Mouse (Mus musculus) Patski (cell line): ENCODE results near the gene Tmem72. TPM values are rescaled to one million over a fixed set of nuclear protein-coding genes. Genes with fewer than 3 reads are reported as not detected.

Experiments
- ATAC-seq: fragments of 100-300 bp; one replicate; pipeline ENCODE4 v1.8.0; 2021
- CTCF ChIA-PET: fragments of 350-600 bp; sonication (Branson Sonifier 250); formaldehyde crosslinking; loops from one replicate; lab custom pipeline; 2022; ENCODE audit warnings: inconsistent platforms; lab: Charles Lee
- POLR2A ChIA-PET: fragments of 350-600 bp; sonication (Branson Sonifier 250); formaldehyde crosslinking; loops from one replicate; lab custom pipeline; 2022; ENCODE audit warnings: antibody characterized with exemption, inconsistent platforms; lab: Charles Lee
- DNase-seq: peaks from one replicate; pipeline ENCODE4 v3.0.0-alpha.2; 2011; ENCODE audit warnings: low read depth, low spot score
- H3K27me3 ChIP-seq: fragments of 371-371 bp; one replicate; pipeline ENCODE4 v1.5.1; 2021
- CTCF ChIP-seq: fragments of 100-300 bp; IDR thresholded peaks from one replicate; pipeline ENCODE4 v1.5.1; 2021
- in situ Hi-C: fragments of 300-500 bp; cut with MboI; formaldehyde crosslinking; loops from 3 replicates; pipeline ENCODE4 v1.11.1; 2018; ENCODE audit warnings: low pct_unique_long_range_greater_than_20kb, mixed read lengths
- polyA plus RNA-seq: library from polyadenylated mRNA; unstranded; gene quantifications from one replicate; pipeline ENCODE4 v1.2.3, GENCODE M21; 2021

Gene Tmem72
- 7.8 TPM for polyA plus RNA-seq

- ATAC-seq (peak; percentile 78), DNase-seq (peak; percentile 73)
- CTCF ChIA-PET, result interaction anchor here (1.3 to 2.2 kb wide), 4 partner anchors 10 to 1090 kb away, joined by 3 to 10 read pairs (median 6); no protein-coding TSS in a partner anchor
- no peaks in the 10 kb centered on the region for H3K27me3 ChIP-seq
- TF ChIP-seq CTCF, result no peak
- POLR2A ChIA-PET, result interaction anchor here (1.4 kb wide), 1 partner anchor 43 kb away, joined by 3 read pairs; no protein-coding TSS in a partner anchor
- in situ Hi-C loops, result no loop called here
These were observed at the start of gene Tmem72 for GRCm38 (mm10) chr6:116716666-116717065. Gene Tmem72 (minus strand): TSS chr6:116716913.

DNA sequence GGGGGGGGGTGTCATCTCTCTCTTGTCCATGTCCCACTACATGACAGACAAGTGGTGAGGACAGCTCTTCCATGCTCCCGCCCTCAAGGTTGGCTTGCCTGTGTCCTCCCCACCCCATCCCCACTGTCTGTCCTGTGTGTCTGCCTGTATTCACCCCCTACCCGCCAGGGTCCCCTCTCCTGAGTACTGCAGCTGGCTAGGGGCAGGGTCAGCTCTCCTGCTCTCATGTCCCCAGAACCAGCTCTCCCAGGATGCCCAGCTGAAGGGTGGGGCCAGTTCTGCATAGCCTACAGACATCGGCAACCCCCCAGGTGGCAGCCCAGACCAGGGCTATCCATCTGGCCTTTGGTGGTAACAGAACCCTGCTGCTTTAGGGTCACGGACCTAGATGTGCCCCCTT, 47.8 kb upstream of the Tmem72 start:
- ATAC-seq (no peak), DNase-seq (no peak)
- in situ Hi-C loops, result loop anchor here (25.0 kb wide), 1 partner anchor 848 kb away; no protein-coding TSS in a partner anchor
- no peak for TF ChIP-seq CTCF
- ChIA-PET CTCF (interaction anchor here (1.0 kb wide), 1 partner anchor 303 kb away, joined by 3 read pairs; no protein-coding TSS in a partner anchor), POLR2A (no interaction called here)
- H3K27me3 ChIP-seq, result no peaks in the 10 kb centered on the region

GRCm38 (mm10) chr6:116762333-116762732, 45.6 kb upstream of the Tmem72 start:
- in situ Hi-C loops, result loop anchor here (25.0 kb wide), 1 partner anchor 850 kb away; no protein-coding TSS in a partner anchor
- no peaks in the 10 kb centered on the region for H3K27me3 ChIP-seq
- no peak for ATAC-seq
- ChIA-PET CTCF (no interaction called here), POLR2A (no interaction called here)
- no peak for DNase-seq
- no peak for TF ChIP-seq CTCF

DNA sequence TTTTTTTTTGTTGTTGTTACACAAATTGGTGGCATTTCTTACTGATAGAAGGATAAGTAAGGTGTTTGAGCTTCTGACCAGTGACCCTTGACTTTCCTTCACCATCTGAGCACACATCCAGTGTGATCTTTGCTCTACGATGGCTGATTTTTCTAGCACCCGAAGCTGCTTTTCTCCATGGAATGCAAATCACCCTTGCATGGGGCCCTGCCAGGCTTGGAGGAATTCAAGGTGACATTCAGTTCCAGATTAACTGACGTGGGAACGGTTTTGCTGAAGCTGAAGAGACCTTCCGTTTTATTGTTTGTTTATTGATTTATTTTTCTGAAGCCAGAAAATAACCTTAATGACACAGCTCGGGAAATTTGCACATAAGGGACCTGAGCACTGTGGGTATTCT, 43.5 kb upstream of the Tmem72 start:
- no peaks in the 10 kb centered on the region for H3K27me3 ChIP-seq
- TF ChIP-seq CTCF, result no peak
- DNase-seq (no peak), ATAC-seq (no peak)
- CTCF ChIA-PET, result no interaction called here
- in situ Hi-C loops, result loop anchor here (25.0 kb wide), 1 partner anchor 852 kb away; no protein-coding TSS in a partner anchor
- POLR2A ChIA-PET, result interaction anchor here (1.3 kb wide), 1 partner anchor 43 kb away, joined by 3 read pairs; the partner anchor contains the start of gene Tmem72

DNA sequence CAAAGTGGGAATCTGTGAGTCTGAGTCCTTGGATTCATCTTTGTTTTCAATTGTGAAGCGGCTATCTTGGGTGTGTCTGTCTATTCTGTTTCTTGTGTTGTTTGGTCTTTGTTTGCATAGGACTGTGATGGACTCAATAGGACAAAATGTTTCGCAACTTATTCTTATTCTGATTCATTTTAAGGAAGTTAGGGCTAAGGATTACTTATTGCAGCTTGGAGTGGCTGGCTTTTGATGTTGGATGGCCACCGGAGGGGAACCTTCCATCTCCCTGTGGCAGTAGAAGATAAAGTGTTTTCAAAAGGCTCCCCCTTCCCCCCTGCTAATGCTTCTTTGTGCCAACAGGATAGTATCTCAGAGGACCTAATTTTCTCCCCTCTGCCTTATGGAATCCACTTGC, 39.7 kb upstream of the Tmem72 start:
- ChIA-PET POLR2A (no interaction called here), CTCF (interaction anchor here (1.1 kb wide), 1 partner anchor 38 kb away, joined by 3 read pairs; no protein-coding TSS in a partner anchor)
- no peaks in the 10 kb centered on the region for H3K27me3 ChIP-seq
- DNase-seq (no peak), ATAC-seq (no peak)
- no peak for TF ChIP-seq CTCF
- in situ Hi-C loops, result loop anchor here (25.0 kb wide), 1 partner anchor 856 kb away; no protein-coding TSS in a partner anchor

- ATAC-seq (no peak), DNase-seq (no peak)
- no peaks in the 10 kb centered on the region for H3K27me3 ChIP-seq
- ChIA-PET POLR2A (no interaction called here), CTCF (no interaction called here)
- TF ChIP-seq CTCF, result no peak
- in situ Hi-C loops, result no loop called here
These were observed 21.3 kb upstream of the Tmem72 start for GRCm38 (mm10) chr6:116738046-116738445.

DNA sequence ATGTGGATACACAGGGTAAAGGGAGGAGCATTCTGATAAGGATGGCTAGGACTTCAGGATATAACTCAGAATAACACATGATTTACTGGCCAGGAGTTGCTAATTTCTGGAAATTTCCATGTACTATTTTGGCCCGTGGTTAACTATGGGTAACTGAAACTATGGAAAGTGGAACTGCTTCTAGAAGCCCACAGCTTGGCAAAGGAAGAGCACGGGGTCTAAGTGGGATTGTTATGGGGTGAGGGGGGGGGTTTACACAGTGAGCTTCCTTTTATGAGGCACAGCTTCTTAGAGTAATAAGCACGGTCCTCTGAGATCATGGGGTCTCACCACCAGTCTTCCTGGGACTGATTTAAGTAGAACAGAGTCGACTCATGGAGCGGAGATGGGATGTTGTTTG, 18.6 kb upstream of the Tmem72 start:
- TF ChIP-seq CTCF, result no peak
- in situ Hi-C loops, result no loop called here
- CTCF ChIA-PET, result no interaction called here
- POLR2A ChIA-PET, result no interaction called here
- no peaks in the 10 kb centered on the region for H3K27me3 ChIP-seq
- no peak for ATAC-seq
- DNase-seq, result no peak

DNA sequence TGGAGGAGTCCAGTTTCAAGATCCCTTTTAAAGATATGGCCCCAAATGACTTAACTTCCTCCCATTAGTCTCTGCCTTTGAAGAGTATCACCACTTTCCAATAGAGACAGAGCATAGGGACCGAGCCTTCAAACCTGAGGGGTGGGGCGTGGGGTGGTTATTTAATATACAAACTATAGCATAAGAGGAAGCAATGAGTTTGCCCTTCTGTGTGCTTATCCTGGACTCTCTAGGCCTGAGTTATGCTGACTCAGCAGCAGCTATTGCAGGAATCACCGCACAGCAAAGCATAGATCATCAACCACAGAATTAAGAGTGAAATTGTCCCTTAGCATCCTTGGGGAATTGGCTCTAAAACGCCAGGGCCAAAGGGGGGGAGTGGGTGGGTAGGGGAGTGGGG, 16.9 kb upstream of the Tmem72 start:
- in situ Hi-C loops, result no loop called here
- ChIA-PET POLR2A (no interaction called here), CTCF (no interaction called here)
- no peaks in the 10 kb centered on the region for H3K27me3 ChIP-seq
- no peak for DNase-seq
- no peak for TF ChIP-seq CTCF
- ATAC-seq, result no peak

DNA sequence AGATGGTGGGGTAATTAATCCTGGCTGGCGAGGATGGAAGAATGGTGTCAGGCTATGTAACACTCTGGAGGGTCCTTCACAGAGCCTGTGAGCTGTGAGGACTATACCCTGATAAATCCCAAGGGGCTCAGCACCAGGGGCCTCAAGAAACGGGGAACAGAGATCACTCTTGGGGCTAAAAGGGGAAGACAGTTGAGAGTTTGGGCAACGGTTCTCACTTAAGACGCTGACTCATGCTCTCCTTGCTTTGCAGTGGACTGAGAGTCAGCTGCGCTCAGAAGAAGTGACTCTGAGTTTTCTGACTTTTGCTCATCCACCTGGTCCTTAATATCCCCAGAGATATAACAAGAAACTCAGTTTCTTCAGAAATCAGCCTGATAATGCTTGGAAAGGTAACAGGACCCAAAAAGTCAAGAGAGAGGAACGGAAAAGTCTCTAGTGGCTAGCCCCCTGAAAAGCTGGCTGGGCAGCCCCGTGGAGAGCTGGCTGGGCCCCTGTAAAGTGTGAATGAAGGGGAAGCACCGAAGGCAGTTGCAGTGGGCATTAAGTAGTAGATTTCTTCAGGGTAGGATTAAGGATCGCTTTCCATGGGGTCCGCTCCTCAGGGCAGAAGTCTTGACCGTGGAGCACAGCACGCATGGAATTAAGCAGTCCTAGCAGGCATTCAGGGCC, 7.9 kb upstream of the Tmem72 start:
- in situ Hi-C loops, result no loop called here
- TF ChIP-seq CTCF, result no peak
- no peaks in the 10 kb centered on the region for H3K27me3 ChIP-seq
- ATAC-seq (no peak), DNase-seq (no peak)
- POLR2A ChIA-PET, result no interaction called here
- CTCF ChIA-PET, result interaction anchor here (1.0 kb wide), 1 partner anchor 17 kb away, joined by 4 read pairs; no protein-coding TSS in a partner anchor

GRCm38 (mm10) chr6:116718920-116719319, 2.2 kb upstream of the Tmem72 start:
- DNase-seq, result no peak

DNA sequence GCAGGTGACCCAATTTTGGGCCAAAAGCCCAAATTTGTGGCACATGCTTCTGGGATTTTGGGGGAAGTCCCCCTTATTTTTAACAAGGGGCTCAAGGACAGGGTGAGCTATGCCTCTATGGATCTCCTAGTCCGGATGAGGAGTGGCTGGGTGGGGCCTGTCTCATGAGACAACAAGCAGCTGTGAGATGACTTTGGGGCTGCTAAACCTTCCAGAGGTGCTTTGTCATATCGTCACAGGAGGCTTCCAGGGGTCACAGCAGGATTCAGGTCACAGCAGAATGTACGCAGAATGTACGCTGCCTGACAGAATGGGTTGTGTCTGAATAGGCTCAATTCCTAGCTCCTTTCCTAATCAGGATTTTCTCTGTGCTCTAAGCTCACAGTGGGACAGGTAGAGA, 1.6 kb upstream of the Tmem72 start:
- no peaks in the 10 kb centered on the region for H3K27me3 ChIP-seq
- in situ Hi-C loops, result no loop called here
- ChIA-PET CTCF (interaction anchor here (1.0 to 1.4 kb wide), 3 partner anchors 19 to 65 kb away, joined by 3 to 5 read pairs (median 3); no protein-coding TSS in a partner anchor), POLR2A (interaction anchor here (0.6 kb wide), 1 partner anchor 24 kb away, joined by 6 read pairs; no protein-coding TSS in a partner anchor)
- no peak for DNase-seq
- no peak for ATAC-seq
- TF ChIP-seq CTCF, result no peak

More at GRCm38 (mm10) chr6:116718920-116719319, 2.2 kb upstream of the Tmem72 start:
- ATAC-seq, result no peak
- POLR2A ChIA-PET, result interaction anchor here (0.6 kb wide), 1 partner anchor 25 kb away, joined by 6 read pairs; no protein-coding TSS in a partner anchor
- no peak for TF ChIP-seq CTCF
- in situ Hi-C loops, result no loop called here
- no peaks in the 10 kb centered on the region for H3K27me3 ChIP-seq
- CTCF ChIA-PET, result interaction anchor here (1.0 to 1.3 kb wide), 2 partner anchors 37 to 65 kb away, joined by 3 read pairs; no protein-coding TSS in a partner anchor
